Mouse (Mus musculus) spleen, adult 2 months (tissue): ENCODE results near the gene Ctxn1.

Source experiments
- CTCF ChIP-seq: fragments of 200-500 bp; IDR thresholded peaks from 2 replicates; pipeline ENCODE4 v1.5.1; 2011; ENCODE audit warnings: mild to moderate bottlenecking, inconsistent platforms; ENCODE audit not compliant: insufficient read depth, insufficient read length, insufficient replicate concordance; ENCODE audit errors: extremely low read depth
- POLR2A ChIP-seq: fragments of 200-500 bp; IDR thresholded peaks from 2 replicates; pipeline ENCODE4 v1.6.1; 2011; ENCODE audit warnings: low read depth, low read length, inconsistent platforms

GRCm38 (mm10) chr8:4259125-4259804 lies at the start of gene Ctxn1:
- TF ChIP-seq CTCF (no peak), POLR2A (no peak)
